Mouse (Mus musculus) kidney, postnatal 10 days (tissue): ENCODE results near the gene Nkap.
"Not testable (repeated sequence)": the region's sequence is repeated elsewhere in the genome, so short reads cannot be mapped to it uniquely, and the experiment has no call there.

ENCODE experiments used
- DNase-seq: peaks from one replicate; pipeline ENCODE4 v3.0.0; 2021; ENCODE audit warnings: mixed read lengths

Gene Nkap

DNA sequence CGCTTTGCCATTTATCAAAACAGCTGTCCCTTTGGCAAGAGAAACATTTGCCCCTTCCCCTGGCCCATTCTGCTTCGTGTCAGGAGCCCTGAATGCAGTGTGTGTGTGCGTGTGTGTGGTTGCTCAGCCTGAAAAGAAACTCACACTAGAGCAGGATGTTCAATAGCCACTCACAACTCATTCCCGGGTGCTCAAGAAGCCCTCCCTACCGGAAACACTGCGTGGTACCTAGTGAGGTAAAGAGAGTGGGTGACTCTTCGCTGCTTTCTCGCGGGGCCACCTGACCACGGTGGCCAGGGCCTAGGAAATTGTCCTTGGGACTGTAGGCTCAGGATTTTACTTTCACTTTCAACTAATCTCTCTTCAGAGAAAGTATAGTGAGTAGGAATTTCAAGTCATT is 34.6 kb downstream of the Nkap start:
- no peak for DNase-seq

DNA sequence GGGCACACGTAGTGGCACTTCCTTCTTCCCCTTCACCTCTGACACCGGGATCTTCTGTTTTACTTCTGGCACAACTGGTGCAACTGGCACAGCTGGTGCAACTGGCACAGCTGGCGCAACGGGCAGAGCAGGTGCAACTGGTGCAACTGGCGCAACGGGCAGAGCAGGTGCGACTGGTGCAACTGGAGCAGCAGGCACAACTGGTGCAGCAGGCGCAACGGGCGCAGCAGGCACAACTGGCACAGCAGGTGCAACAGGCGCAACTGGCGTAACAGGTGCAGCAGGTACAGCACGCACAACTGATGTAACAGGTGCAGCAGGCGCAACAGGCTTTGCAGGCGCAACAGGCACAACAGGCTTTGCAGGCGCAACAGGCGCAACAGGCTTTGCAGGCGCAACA is 36.5 kb downstream of the Nkap start:
- DNase-seq, result no peak

DNA sequence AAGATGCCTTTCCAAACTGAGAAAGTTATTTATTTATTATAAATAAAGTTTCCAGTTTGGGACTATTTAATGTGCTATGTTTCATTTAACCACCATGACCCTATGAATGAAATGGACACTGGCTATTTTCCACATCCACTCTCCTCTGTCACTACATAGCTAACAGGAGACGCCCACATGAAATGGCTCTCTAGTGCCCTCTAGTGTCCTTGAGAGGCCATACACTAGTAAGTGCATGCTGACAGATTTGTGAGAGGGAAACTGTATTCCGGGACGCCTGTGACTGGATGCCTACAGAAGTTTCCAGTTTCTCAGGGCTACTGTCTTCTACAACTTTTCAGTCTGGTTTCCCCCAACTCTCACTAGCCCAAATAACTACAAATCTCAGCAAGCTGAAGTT is 40.5 kb downstream of the Nkap start:
- DNase-seq, result peak; percentile 55

DNA sequence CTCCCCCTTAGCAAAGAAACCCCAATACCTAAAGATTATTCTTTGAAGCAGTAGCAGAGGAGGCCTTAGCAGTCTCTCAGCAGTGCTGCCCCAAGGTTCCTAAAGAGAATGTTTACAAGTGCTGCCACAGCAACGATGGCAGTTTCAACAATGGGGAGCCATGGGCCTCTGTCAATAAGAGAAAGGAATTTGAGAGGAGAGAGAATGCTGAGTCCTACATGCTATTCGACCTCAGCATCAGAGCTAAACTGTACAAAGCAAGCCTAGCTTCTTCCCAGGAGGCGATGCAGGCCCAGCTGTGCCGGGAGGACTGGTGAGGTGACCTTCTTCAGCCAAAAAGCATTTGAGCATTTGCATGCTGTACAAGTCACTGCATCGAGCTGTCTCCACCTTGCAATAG is 42.1 kb downstream of the Nkap start, which contains the start of gene Akap14:
Gene Akap14, minus strand, starts transcription at position 101 of the 400 bp plus-strand sequence.
- DNase-seq, result no peak

DNA sequence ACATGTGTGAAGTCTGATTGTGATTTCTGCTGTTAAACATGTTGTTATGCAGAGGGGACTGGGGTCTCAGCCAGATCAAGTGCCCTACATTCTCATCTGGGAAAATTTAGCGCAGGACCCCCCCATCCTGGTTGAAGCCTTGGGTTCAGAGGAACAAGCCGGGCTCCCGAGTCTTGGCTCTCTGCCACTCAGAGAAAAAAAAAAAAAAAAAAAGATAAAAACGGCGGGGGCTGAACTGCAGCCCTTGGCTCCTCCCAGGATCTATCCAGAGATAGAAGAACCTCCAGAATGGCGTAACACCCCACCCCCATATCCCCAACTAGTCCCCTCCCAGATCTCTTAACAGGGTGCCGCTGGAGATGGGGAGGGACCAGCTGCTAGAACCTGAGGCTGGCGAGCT is 57.8 kb downstream of the Nkap start:
- DNase-seq, result not testable (repeated sequence)

DNA sequence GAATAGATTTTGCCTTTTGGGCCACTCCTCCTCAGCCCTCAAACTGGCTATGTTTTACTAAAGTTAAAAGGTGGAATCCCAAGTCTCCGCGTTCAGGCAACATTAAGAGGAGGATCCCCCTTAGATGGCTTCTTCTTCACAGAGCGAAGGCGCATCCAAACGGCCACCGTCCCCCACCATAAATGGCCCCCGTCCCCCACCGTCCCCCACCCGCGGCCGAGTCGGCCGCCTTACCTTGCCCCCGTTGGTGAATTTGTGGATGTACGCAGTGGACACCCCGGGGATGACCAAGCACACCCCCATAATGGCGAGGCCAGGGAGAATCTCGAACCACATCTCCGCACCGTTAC is 64.1 kb downstream of the Nkap start:
- DNase-seq, result no peak

DNA sequence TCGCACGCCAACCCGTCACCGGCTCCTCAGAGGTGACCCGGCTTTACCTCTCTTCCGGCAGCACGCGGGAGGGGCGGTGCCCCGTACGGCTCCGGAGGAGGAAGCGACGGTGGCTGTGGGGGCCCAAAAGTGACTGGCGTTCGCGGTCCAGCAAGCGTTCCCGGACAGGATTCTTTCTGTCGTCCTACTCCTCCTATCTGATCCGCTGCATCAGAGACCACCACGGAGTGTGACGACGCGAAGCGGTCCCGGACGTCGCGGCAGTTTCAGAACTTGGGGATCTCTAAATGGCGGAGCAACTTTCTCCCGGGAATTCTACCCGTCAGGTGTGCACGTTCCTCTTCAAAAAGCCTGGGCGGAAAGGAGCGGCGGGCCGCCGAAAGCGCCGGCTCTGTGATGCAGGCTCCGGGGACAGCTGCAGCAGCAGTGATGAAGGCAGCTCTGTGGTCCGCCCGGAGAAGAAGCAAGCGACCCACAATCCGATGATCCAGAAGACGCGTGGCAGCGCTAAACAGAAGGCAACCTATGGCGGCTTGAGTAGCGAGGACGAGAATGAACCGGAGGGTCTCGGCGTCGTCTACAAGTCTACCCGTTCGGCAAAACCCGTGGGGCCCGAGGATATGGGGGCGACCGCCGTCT is 64.6 kb downstream of the Nkap start, which contains the start of the genes Ndufa1 and Rnf113a1:
Gene Ndufa1, minus strand, starts transcription at position 59 of the 639 bp plus-strand sequence.
Gene Rnf113a1, plus strand, starts transcription at position 141 of the 639 bp plus-strand sequence.
- DNase-seq, result peak; percentile 90

DNA sequence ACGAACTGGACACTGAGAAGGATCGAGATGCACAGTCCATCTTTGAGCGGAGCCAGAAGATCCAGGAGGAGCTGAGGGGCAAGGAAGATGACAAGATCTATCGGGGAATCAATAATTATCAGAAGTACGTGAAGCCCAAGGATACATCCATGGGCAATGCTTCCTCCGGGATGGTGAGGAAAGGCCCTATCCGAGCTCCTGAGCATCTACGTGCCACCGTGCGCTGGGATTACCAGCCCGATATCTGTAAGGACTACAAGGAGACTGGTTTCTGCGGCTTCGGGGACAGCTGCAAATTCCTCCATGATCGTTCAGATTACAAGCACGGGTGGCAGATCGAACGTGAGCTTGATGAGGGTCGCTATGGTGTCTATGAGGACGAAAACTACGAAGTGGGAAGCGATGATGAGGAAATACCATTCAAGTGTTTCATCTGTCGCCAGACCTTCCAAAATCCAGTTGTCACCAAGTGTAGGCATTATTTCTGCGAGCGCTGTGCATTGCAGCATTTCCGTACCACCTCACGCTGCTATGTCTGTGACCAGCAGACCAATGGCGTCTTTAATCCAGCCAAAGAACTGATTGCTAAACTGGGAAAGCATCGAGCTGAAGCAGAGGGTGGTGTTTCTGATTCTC is 65.3 kb downstream of the Nkap start:
- DNase-seq, result no peak

DNA sequence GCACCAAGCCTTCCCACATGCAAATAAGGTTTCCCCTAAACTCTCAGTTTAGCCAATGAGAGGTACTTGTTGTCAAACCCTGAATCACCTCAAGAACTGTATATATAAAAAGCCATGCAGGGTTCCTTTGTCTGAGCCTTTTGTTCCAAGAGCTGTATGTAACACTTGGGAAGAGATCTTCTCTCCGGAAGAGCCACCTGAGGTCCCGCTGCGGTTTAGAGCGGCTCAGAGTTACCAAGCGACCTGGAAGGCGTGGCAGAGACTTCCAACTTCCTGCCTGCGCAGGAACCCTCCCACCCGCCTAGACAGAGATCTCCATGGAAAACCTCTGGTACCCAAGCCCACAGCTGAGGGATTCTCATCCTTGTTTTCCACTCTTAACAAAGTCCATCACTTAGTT is 72.1 kb downstream of the Nkap start:
- DNase-seq, result no peak
